Mouse (Mus musculus): ENCODE data around the gene Slc25a12.

DNA sequence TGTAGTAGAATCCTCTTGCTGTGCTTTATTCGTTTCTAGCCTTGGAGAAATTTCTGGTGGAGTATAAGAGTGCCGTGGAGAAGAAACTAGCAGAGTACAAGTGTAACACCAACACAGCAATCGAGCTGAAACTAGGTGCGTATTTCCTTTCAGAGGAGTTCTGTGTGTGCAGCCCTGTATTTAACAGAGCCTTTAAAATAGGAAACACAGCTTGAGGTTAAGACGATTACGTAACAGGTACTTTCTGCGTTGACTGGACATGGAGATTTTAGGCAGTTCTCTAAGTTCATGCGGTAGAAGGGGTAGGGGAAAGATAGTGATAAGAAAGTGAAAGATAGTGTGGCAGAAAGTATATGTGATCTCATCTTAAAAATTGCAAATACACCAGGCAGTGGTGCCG is 22.3 kb upstream of the Slc25a12 start:
- TF ChIP-seq CTCF (IDR thresholded peaks at IDR 0.05; ENCODE audit: borderline replicate concordance, control insufficient read depth, extremely low read depth, insufficient read depth, low read length, poor library complexity), result no peak
- TF ChIP-seq POLR2A (IDR thresholded peaks at IDR 0.05; ENCODE audit: control insufficient read depth, extremely low read depth, insufficient read depth, low read length, poor library complexity), result no peak

Data from thymus, adult 2 months (tissue).